Mouse (Mus musculus): ENCODE measurements around the gene Slc16a3. TPM values are rescaled to one million over a fixed set of nuclear protein-coding genes. Genes with fewer than 3 reads are reported as not detected.

Gene Slc16a3
- polyA plus RNA-seq, 1 experiment from 2014 or later: 15.7 TPM

DNA sequence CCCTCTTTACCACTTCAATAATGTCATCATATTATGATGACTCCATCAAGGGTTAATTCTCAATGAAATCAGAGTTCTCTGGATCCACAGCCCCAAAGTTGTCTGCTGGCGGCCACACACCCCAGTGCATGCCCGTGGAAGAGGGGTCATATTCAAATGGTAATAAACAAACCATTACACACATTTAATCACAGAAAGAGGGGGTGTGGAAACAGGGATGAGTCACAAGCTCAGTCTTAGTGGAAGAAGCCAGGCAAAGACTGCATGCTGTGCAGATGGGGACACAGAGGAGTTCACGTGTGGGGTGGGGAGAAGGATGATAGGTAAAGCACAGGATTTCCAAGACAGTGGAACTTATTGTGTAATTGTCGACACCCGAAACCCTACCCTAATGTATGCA lies 56.0 kb downstream of the Slc16a3 start:
- Histone ChIP-seq H3K4me2 (no peak overlapping the region), H3K9me3 (replicated peaks) (no peaks in the 10 kb centered on the region), H3K27me3 (no peaks in the 10 kb centered on the region), H3K27ac (no peak overlapping the region), H3K4me1 (no peaks in the 10 kb centered on the region), H3K9ac (no peak overlapping the region), H3K4me3 (no peak overlapping the region), H3K36me3 (ENCODE audit: poor library complexity, severe bottlenecking) (peaks cover 2% of the 10 kb centered on the region; the same call in 1 of the 2 replicates)
- no peak for ATAC-seq
- 62% methylated on average over 5 of the region's 5 CpGs for WGBS

DNA sequence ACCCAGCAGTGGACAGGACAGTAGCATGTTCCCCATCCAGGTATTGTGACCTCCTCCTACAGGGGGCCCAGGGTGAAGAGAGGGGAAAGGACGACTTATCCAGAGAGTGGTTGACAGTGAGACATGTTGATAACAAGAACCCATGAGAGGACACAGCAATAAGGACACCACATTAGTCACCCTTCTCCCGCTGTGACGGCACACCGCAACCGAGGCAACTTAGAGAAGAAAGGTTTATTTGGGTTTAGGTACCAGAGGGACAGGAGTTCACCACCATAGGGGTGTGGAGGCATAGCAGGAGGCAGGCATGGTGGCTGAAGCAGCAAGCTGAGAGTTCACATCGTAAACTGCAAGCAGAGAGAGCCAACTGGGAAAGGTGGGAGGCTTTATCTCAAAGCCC lies 57.9 kb downstream of the Slc16a3 start:
- 74% methylated on average over 6 of the region's 6 CpGs for WGBS
- no peak overlapping the region for H3K4me2 ChIP-seq
- H3K36me3 ChIP-seq (ENCODE audit: poor library complexity, severe bottlenecking): no peaks in the 10 kb centered on the region
- no peak for ATAC-seq
- H3K27me3 ChIP-seq: no peaks in the 10 kb centered on the region
- H3K4me1 ChIP-seq: no peaks in the 10 kb centered on the region
- no peak overlapping the region for H3K9ac ChIP-seq
- no peaks in the 10 kb centered on the region for H3K9me3 ChIP-seq (replicated peaks)
- no peak overlapping the region for H3K27ac ChIP-seq
- no peak overlapping the region for H3K4me3 ChIP-seq

DNA sequence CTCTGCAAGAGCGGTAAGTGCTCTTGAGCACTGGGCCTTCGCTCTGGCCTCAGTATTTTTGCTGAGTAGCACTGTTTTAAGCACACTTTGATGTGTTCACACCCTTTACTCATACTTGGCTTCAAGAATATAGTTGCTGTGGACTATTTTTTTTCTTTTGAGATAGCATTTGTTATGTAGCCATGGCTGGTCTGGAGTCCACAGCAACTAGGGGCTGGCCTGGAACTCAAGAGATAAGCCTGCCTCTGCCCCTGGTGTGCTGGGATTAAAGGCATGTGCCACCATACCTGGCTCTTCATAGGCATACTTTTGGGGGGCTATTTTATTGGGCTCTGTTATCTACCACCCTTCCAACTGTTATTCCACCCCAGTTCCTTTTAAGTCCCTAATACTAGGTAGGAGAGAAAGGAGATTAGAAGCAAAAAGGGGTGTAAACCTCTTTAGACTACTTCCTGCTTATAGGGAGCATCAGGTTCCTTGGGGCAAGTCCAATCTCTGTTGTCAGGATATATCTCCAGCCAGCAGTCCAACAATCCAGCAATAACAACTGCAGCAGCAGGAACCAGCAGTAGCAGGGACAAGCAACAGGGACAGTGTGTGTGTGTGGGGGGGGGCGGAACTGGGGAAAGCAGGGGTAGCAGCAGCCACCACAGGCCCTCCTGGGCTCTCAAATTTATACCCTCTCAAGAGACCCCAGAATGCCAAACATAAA lies 61.9 kb downstream of the Slc16a3 start:
- no peak for ATAC-seq
- WGBS: 89% methylated on average over 3 of the region's 3 CpGs
- H3K4me1 ChIP-seq: 0 out of 2 replicates have a peak, but pooled peaks cover 6% of the 10 kb centered on the region

More for the DNA sequence above, 61.9 kb downstream of the Slc16a3 start:
- no peak overlapping the region for H3K4me2 ChIP-seq
- H3K27me3 ChIP-seq: no peaks in the 10 kb centered on the region
- no peak overlapping the region for H3K4me3 ChIP-seq
- no peak overlapping the region for H3K9ac ChIP-seq
- no peaks in the 10 kb centered on the region for H3K36me3 ChIP-seq (ENCODE audit: poor library complexity, severe bottlenecking)
- H3K27ac ChIP-seq: no peak overlapping the region
- no peaks in the 10 kb centered on the region for H3K9me3 ChIP-seq (replicated peaks)

Other genes with a start within 250 kb of the Slc16a3 start
- gene Cenpx, start 234.7 kb upstream of the Slc16a3 start, polyA plus RNA-seq (2015; fragmentation: Nextera tagmentation; extraction: Ambion mirVana): 127 TPM in 2 replicates
- 64.5 and 72.9 TPM in 2 replicates for gene Lrrc45, start 234.6 kb upstream of the Slc16a3 start, polyA plus RNA-seq (2015; fragmentation: Nextera tagmentation; extraction: Ambion mirVana)
- 83.0 and 105 TPM in 2 replicates for gene Rac3, start 227.0 kb upstream of the Slc16a3 start, polyA plus RNA-seq (2015; fragmentation: Nextera tagmentation; extraction: Ambion mirVana)
- 7.8 and 9.5 TPM in 2 replicates for gene Dcxr, start 221.2 kb upstream of the Slc16a3 start, polyA plus RNA-seq (2015; fragmentation: Nextera tagmentation; extraction: Ambion mirVana)
- gene Cbr2, start 216.4 kb upstream of the Slc16a3 start, polyA plus RNA-seq (2015; fragmentation: Nextera tagmentation; extraction: Ambion mirVana): 0.26 TPM in 1 of 2 replicates, not detected in the other
- gene Hmga1b, start 185.7 kb upstream of the Slc16a3 start, polyA plus RNA-seq (2015; fragmentation: Nextera tagmentation; extraction: Ambion mirVana): 2.7 and 4.0 TPM in 2 replicates
- 58.4 and 63.1 TPM in 2 replicates for gene Rfng, start 164.3 kb upstream of the Slc16a3 start, polyA plus RNA-seq (2015; fragmentation: Nextera tagmentation; extraction: Ambion mirVana)
- gene Gps1, start 164.2 kb upstream of the Slc16a3 start, polyA plus RNA-seq (2015; fragmentation: Nextera tagmentation; extraction: Ambion mirVana): 261 and 280 TPM in 2 replicates
- gene Dus1l, start 152.1 kb upstream of the Slc16a3 start, polyA plus RNA-seq (2015; fragmentation: Nextera tagmentation; extraction: Ambion mirVana): 58.6 and 67.7 TPM in 2 replicates
- gene Fasn, start 123.9 kb upstream of the Slc16a3 start, polyA plus RNA-seq (2015; fragmentation: Nextera tagmentation; extraction: Ambion mirVana): 61.4 and 79.4 TPM in 2 replicates
- 5.6 and 6.9 TPM in 2 replicates for gene Ccdc57, start 15.6 kb upstream of the Slc16a3 start, polyA plus RNA-seq (2015; fragmentation: Nextera tagmentation; extraction: Ambion mirVana)
- gene Csnk1d, start 42.9 kb downstream of the Slc16a3 start, polyA plus RNA-seq (2015; fragmentation: Nextera tagmentation; extraction: Ambion mirVana): 122 and 139 TPM in 2 replicates
- not detected in 2 replicates for gene Cd7, start 90.9 kb downstream of the Slc16a3 start, polyA plus RNA-seq (2015; fragmentation: Nextera tagmentation; extraction: Ambion mirVana)
- not detected in 2 replicates for gene Sectm1b, start 115.1 kb downstream of the Slc16a3 start, polyA plus RNA-seq (2015; fragmentation: Nextera tagmentation; extraction: Ambion mirVana)
- gene Sectm1a, start 132.7 kb downstream of the Slc16a3 start, polyA plus RNA-seq (2015; fragmentation: Nextera tagmentation; extraction: Ambion mirVana): not detected in 2 replicates
- gene Tex19.2, start 170.2 kb downstream of the Slc16a3 start, polyA plus RNA-seq (2015; fragmentation: Nextera tagmentation; extraction: Ambion mirVana): 0.09 TPM in 1 of 2 replicates, not detected in the other
- gene Tex19.1, start 197.7 kb downstream of the Slc16a3 start, polyA plus RNA-seq (2015; fragmentation: Nextera tagmentation; extraction: Ambion mirVana): not detected in 2 replicates
- gene Uts2r, start 211.8 kb downstream of the Slc16a3 start, polyA plus RNA-seq (2015; fragmentation: Nextera tagmentation; extraction: Ambion mirVana): 0.09 TPM in 1 of 2 replicates, not detected in the other